Mouse (Mus musculus): ENCODE data around the gene Tmem132d. TPM values are rescaled to one million over a fixed set of nuclear protein-coding genes. Genes with fewer than 3 reads are reported as not detected.
A peak's percentile ranks its signal among the peaks of the same experiment; 100 is the strongest.

Tmem132d gene
- polyA plus RNA-seq, 1 experiment from 2014 or later = 0.57 TPM

- 0 out of 2 replicates have a peak, but pooled peaks have one; percentile 36 for ATAC-seq
- Histone ChIP-seq H3K36me3 (ENCODE audit: poor library complexity, severe bottlenecking) (no peaks in the 10 kb centered on the region), H3K9me3 (replicated peaks) (no peaks in the 10 kb centered on the region), H3K4me3 (no peak overlapping the region), H3K4me1 (peaks cover 14% of the 10 kb centered on the region), H3K27ac (peak overlapping the region; percentile 57), H3K4me2 (peak overlapping the region; percentile 35), H3K9ac (peak overlapping the region; percentile 2; the same call in 1 of the 2 replicates), H3K27me3 (no peaks in the 10 kb centered on the region)
- WGBS = 6% methylated on average over 9 of the region's 9 CpGs
Observed at GRCm38 (mm10) chr5:128203879-128204581, 228.8 kb downstream of the Tmem132d start.

GRCm38 (mm10) chr5:128194106-128194505 lies 238.8 kb downstream of the Tmem132d start:
- Histone ChIP-seq H3K4me1 (peaks cover 10% of the 10 kb centered on the region), H3K27ac (no peak overlapping the region), H3K4me2 (no peak overlapping the region), H3K9ac (no peak overlapping the region), H3K36me3 (ENCODE audit: poor library complexity, severe bottlenecking) (no peaks in the 10 kb centered on the region), H3K27me3 (no peaks in the 10 kb centered on the region), H3K4me3 (no peak overlapping the region), H3K9me3 (replicated peaks) (no peaks in the 10 kb centered on the region)
- no peak for ATAC-seq
- WGBS = 68% methylated on average over 4 of the region's 4 CpGs

- Histone ChIP-seq H3K9ac (no peak overlapping the region), H3K4me2 (no peak overlapping the region), H3K36me3 (ENCODE audit: poor library complexity, severe bottlenecking) (no peaks in the 10 kb centered on the region), H3K27me3 (no peaks in the 10 kb centered on the region), H3K4me1 (peaks cover 10% of the 10 kb centered on the region), H3K27ac (0 out of 2 replicates have a peak overlapping the region, but pooled peaks have one; percentile 4), H3K4me3 (no peak overlapping the region), H3K9me3 (replicated peaks) (no peaks in the 10 kb centered on the region)
- no peak for ATAC-seq
- 83% methylated on average over 6 of the region's 6 CpGs for WGBS
Observed at GRCm38 (mm10) chr5:128192485-128193055, 240.3 kb downstream of the Tmem132d start.

GRCm38 (mm10) chr5:128191710-128192109 lies 241.2 kb downstream of the Tmem132d start:
- no peaks in the 10 kb centered on the region for H3K9me3 ChIP-seq (replicated peaks)
- H3K4me3 ChIP-seq = no peak overlapping the region
- H3K4me2 ChIP-seq = no peak overlapping the region
- H3K27me3 ChIP-seq = no peaks in the 10 kb centered on the region
- WGBS = 74% methylated on average over 9 of the region's 9 CpGs
- no peak for ATAC-seq
- no peaks in the 10 kb centered on the region for H3K36me3 ChIP-seq (ENCODE audit: poor library complexity, severe bottlenecking)
- no peak overlapping the region for H3K9ac ChIP-seq
- peaks cover 10% of the 10 kb centered on the region for H3K4me1 ChIP-seq
- no peak overlapping the region for H3K27ac ChIP-seq

- no peaks in the 10 kb centered on the region for H3K27me3 ChIP-seq
- 59% methylated on average over 14 of the region's 14 CpGs for WGBS
- H3K36me3 ChIP-seq (ENCODE audit: poor library complexity, severe bottlenecking) = no peaks in the 10 kb centered on the region
- no peak overlapping the region for H3K4me2 ChIP-seq
- H3K4me1 ChIP-seq = peaks cover 10% of the 10 kb centered on the region
- ATAC-seq = no peak
- no peak overlapping the region for H3K4me3 ChIP-seq
- H3K9ac ChIP-seq = no peak overlapping the region
- no peaks in the 10 kb centered on the region for H3K9me3 ChIP-seq (replicated peaks)
- no peak overlapping the region for H3K27ac ChIP-seq
Observed at GRCm38 (mm10) chr5:128190243-128190820, 242.5 kb downstream of the Tmem132d start.

- Histone ChIP-seq H3K4me3 (no peak overlapping the region), H3K27ac (no peak overlapping the region), H3K36me3 (ENCODE audit: poor library complexity, severe bottlenecking) (no peaks in the 10 kb centered on the region), H3K4me1 (no peaks in the 10 kb centered on the region), H3K4me2 (no peak overlapping the region), H3K27me3 (no peaks in the 10 kb centered on the region), H3K9ac (no peak overlapping the region), H3K9me3 (replicated peaks) (no peaks in the 10 kb centered on the region)
- 88% methylated on average over 2 of the region's 2 CpGs for WGBS
- ATAC-seq = no peak
Observed at GRCm38 (mm10) chr5:128176234-128176633, 256.6 kb downstream of the Tmem132d start.

GRCm38 (mm10) chr5:128158901-128159675 lies 273.8 kb downstream of the Tmem132d start:
- Histone ChIP-seq H3K27ac (no peak overlapping the region), H3K4me3 (no peak overlapping the region), H3K27me3 (no peaks in the 10 kb centered on the region), H3K4me1 (0 out of 2 replicates have a peak, but pooled peaks cover 3% of the 10 kb centered on the region), H3K4me2 (no peak overlapping the region), H3K9ac (no peak overlapping the region), H3K9me3 (replicated peaks) (no peaks in the 10 kb centered on the region; the same call in 1 of the 2 replicates), H3K36me3 (ENCODE audit: poor library complexity, severe bottlenecking) (no peaks in the 10 kb centered on the region)
- WGBS = 73% methylated on average over 12 of the region's 12 CpGs
- ATAC-seq = no peak

- WGBS = 89% methylated on average over 4 of the region's 8 CpGs
- Histone ChIP-seq H3K4me3 (no peak overlapping the region), H3K27ac (no peak overlapping the region), H3K36me3 (ENCODE audit: poor library complexity, severe bottlenecking) (no peaks in the 10 kb centered on the region), H3K27me3 (no peaks in the 10 kb centered on the region), H3K4me2 (no peak overlapping the region), H3K9ac (no peak overlapping the region), H3K4me1 (0 out of 2 replicates have a peak, but pooled peaks cover 3% of the 10 kb centered on the region), H3K9me3 (replicated peaks) (no peaks in the 10 kb centered on the region)
- ATAC-seq = no peak
Observed at GRCm38 (mm10) chr5:128151461-128151860, 281.4 kb downstream of the Tmem132d start.

GRCm38 (mm10) chr5:128146901-128147645 lies 285.8 kb downstream of the Tmem132d start:
- WGBS = 82% methylated on average over 15 of the region's 15 CpGs
- Histone ChIP-seq H3K36me3 (ENCODE audit: poor library complexity, severe bottlenecking) (no peaks in the 10 kb centered on the region), H3K27ac (no peak overlapping the region), H3K27me3 (no peaks in the 10 kb centered on the region), H3K4me1 (no peaks in the 10 kb centered on the region), H3K4me3 (no peak overlapping the region), H3K9me3 (replicated peaks) (no peaks in the 10 kb centered on the region; the same call in 1 of the 2 replicates), H3K4me2 (no peak overlapping the region), H3K9ac (no peak overlapping the region)
- ATAC-seq = no peak

GRCm38 (mm10) chr5:128144799-128145198 lies 288.1 kb downstream of the Tmem132d start:
- Histone ChIP-seq H3K4me1 (no peaks in the 10 kb centered on the region), H3K4me2 (no peak overlapping the region), H3K9me3 (replicated peaks) (no peaks in the 10 kb centered on the region; the same call in 1 of the 2 replicates), H3K4me3 (no peak overlapping the region), H3K27ac (no peak overlapping the region), H3K27me3 (no peaks in the 10 kb centered on the region), H3K36me3 (ENCODE audit: poor library complexity, severe bottlenecking) (no peaks in the 10 kb centered on the region), H3K9ac (no peak overlapping the region)
- no peak for ATAC-seq
- 98% methylated on average over 3 of the region's 3 CpGs for WGBS

- no peak for ATAC-seq
- Histone ChIP-seq H3K27ac (no peak overlapping the region), H3K9ac (no peak overlapping the region), H3K36me3 (ENCODE audit: poor library complexity, severe bottlenecking) (no peaks in the 10 kb centered on the region), H3K4me1 (no peaks in the 10 kb centered on the region), H3K9me3 (replicated peaks) (no peaks in the 10 kb centered on the region), H3K4me3 (no peak overlapping the region), H3K4me2 (no peak overlapping the region), H3K27me3 (no peaks in the 10 kb centered on the region)
- 89% methylated on average over 8 of the region's 8 CpGs for WGBS
Observed at GRCm38 (mm10) chr5:128136818-128137217, 296.1 kb downstream of the Tmem132d start.
